Mouse (Mus musculus): Measurements from ENCODE around the gene Kcnk16. TPM values are rescaled to one million over a fixed set of nuclear protein-coding genes. Genes with fewer than 3 reads are reported as not detected.

Gene Kcnk16
- total RNA-seq (2023): not detected

GRCm38 (mm10) chr14:20269082-20269809, at the start of gene Kcnk16:
TSS of gene Kcnk16 (minus strand) at chr14:20269199.

GRCm38 (mm10) chr14:20294117-20294892, 25.3 kb upstream of the Kcnk16 start, which contains the start of gene Nudt13:
TSS of gene Nudt13 (plus strand) at chr14:20294697.

Other genes with a start within 250 kb of the Kcnk16 start
- gene Saysd1, start 130.7 kb downstream of the Kcnk16 start, total RNA-seq (2023): 1 to 10 TPM; 3.7 to 8.4 TPM
- 10 to 100 TPM; 22.9 to 23.6 TPM for gene Kcnk5, start 87.4 kb downstream of the Kcnk16 start, total RNA-seq (2023)
- gene Nudt13, start 25.5 kb upstream of the Kcnk16 start, total RNA-seq (2023): 10 to 100 TPM; 23.9 to 28.9 TPM
- gene Ecd, start 78.9 kb upstream of the Kcnk16 start, total RNA-seq (2023): 10 to 100 TPM; 53.1 to 53.9 TPM
- 10 to 100 TPM; 33.6 to 50.8 TPM for gene Fam149b, start 79.0 kb upstream of the Kcnk16 start, total RNA-seq (2023)
- gene Dnajc9, start 119.7 kb upstream of the Kcnk16 start, total RNA-seq (2023): 10 to 100 TPM; 84.5 to 98.3 TPM
- 10 to 100 TPM; 38.4 to 38.9 TPM for gene Mrps16, start 124.4 kb upstream of the Kcnk16 start, total RNA-seq (2023)
- 1 to 10 TPM; 1.1 to 1.2 TPM for gene Cfap70, start 183.0 kb upstream of the Kcnk16 start, total RNA-seq (2023)
- 10 to 100 TPM; 57.4 to 67.5 TPM for gene Anxa7, start 210.9 kb upstream of the Kcnk16 start, total RNA-seq (2023)
- gene Mss51, start 227.7 kb upstream of the Kcnk16 start, total RNA-seq (2023): 1 to 10 TPM; 5.6 to 8.4 TPM

All from B cell, adult 67 days (primary cell).